Mouse (Mus musculus): ENCODE data around the gene Apobec3.

DNA sequence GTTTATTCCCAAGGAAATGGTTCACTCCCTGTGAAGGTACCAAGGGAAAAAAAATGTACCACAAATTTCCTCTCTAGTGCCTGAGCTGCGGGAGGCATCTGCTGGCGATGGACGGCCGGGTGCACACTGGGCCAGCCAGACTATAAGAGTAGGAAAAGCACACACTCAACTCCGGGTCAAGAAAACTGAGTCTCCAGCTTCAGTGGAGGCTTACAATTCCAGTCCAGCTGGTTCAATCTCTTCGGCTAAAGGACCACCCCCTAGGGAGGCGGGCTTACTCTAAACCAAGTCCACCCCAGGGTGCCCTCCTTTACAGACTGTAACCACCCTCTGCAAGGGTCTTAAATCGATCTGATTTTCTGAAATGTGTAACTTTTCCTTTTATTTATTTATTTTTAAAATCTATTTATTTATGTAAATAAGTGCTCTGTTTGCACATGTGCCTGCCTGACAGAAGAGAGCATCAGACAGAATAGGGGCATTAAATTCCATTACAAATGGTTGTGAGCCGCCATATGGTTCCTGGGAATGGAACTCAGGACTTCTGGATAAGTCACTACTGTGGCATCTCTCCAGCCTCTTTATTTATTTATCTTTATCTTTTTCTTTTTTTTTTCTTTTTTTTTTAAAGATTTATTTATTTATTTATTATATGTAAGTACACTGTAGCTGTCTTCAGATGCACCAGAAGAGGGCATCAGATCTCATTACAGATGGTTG, 44.4 kb downstream of the Apobec3 start:
- TF ChIP-seq CTCF (IDR thresholded peaks at IDR 0.05; ENCODE audit: control insufficient read depth, insufficient read depth, low read length) (no peak), POLR2A (IDR thresholded peaks at IDR 0.05; ENCODE audit: borderline replicate concordance, control insufficient read depth, low read depth, low read length) (no peak)

Measured in bone marrow, adult 2 months (tissue).